Mouse (Mus musculus): Measurements from ENCODE around the gene Ttll11. TPM values are rescaled to one million over a fixed set of nuclear protein-coding genes. Genes with fewer than 3 reads are reported as not detected.

Ttll11 gene
- polyA plus RNA-seq, 1 experiment, result 0.01 TPM

GRCm38 (mm10) chr2:35879887-35880286 is 99.8 kb downstream of the Ttll11 start:
- H3K27me3 ChIP-seq (ENCODE audit: control insufficient read depth), result no peaks in the 10 kb centered on the region
- no peaks in the 10 kb centered on the region for H3K9me3 ChIP-seq (ENCODE audit: control insufficient read depth, low read length)
- no peak overlapping the region for H3K4me3 ChIP-seq (replicated peaks)
- no peaks in the 10 kb centered on the region for H3K4me1 ChIP-seq (ENCODE audit: control insufficient read depth)
- TF ChIP-seq GATA1 (IDR thresholded peaks at IDR 0.05; ENCODE audit: low read length) (no peak), TAL1 (IDR thresholded peaks at IDR 0.05; ENCODE audit: low read length) (no peak)
- H3K36me3 ChIP-seq (ENCODE audit: control insufficient read depth), result no peaks in the 10 kb centered on the region

GRCm38 (mm10) chr2:35878506-35878905 is 101.2 kb downstream of the Ttll11 start:
- Histone ChIP-seq H3K9me3 (ENCODE audit: control insufficient read depth, low read length) (no peaks in the 10 kb centered on the region), H3K27me3 (ENCODE audit: control insufficient read depth) (no peaks in the 10 kb centered on the region), H3K4me3 (replicated peaks) (no peak overlapping the region), H3K36me3 (ENCODE audit: control insufficient read depth) (no peaks in the 10 kb centered on the region), H3K4me1 (ENCODE audit: control insufficient read depth) (no peaks in the 10 kb centered on the region)
- TF ChIP-seq TAL1 (IDR thresholded peaks at IDR 0.05; ENCODE audit: low read length) (no peak), GATA1 (IDR thresholded peaks at IDR 0.05; ENCODE audit: low read length) (no peak)

DNA sequence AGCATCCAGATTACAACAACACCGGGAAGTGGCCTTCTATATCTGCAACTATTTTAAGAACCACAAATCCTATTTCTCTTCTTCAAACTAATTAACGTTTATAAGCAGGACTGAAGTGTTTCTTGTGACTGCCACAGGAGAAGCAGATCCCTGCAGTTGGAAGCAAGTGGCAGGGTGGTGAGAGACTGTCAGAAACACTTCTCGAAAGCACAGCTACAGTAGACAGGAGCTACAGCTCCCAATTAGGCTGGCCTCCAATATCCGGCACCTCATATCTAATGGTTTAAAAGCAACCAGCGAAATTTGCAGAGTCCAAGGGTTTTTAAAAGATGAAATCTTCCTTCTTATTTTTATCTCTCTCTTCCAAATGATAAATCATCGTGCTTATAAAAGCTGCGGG is 104.1 kb downstream of the Ttll11 start:
- Histone ChIP-seq H3K27me3 (ENCODE audit: control insufficient read depth) (no peaks in the 10 kb centered on the region), H3K9me3 (ENCODE audit: control insufficient read depth, low read length) (no peaks in the 10 kb centered on the region), H3K4me3 (replicated peaks) (no peak overlapping the region), H3K36me3 (ENCODE audit: control insufficient read depth) (no peaks in the 10 kb centered on the region), H3K4me1 (ENCODE audit: control insufficient read depth) (no peaks in the 10 kb centered on the region)
- TF ChIP-seq TAL1 (IDR thresholded peaks at IDR 0.05; ENCODE audit: low read length) (no peak), GATA1 (IDR thresholded peaks at IDR 0.05; ENCODE audit: low read length) (no peak)

- no peaks in the 10 kb centered on the region for H3K27me3 ChIP-seq (ENCODE audit: control insufficient read depth)
- TF ChIP-seq GATA1 (IDR thresholded peaks at IDR 0.05; ENCODE audit: low read length), result no peak
- no peak for TF ChIP-seq TAL1 (IDR thresholded peaks at IDR 0.05; ENCODE audit: low read length)
- H3K4me1 ChIP-seq (ENCODE audit: control insufficient read depth), result no peaks in the 10 kb centered on the region
- no peaks in the 10 kb centered on the region for H3K36me3 ChIP-seq (ENCODE audit: control insufficient read depth)
- H3K4me3 ChIP-seq (replicated peaks), result no peak overlapping the region
- no peaks in the 10 kb centered on the region for H3K9me3 ChIP-seq (ENCODE audit: control insufficient read depth, low read length)
Measured at GRCm38 (mm10) chr2:35874421-35874820, 105.3 kb downstream of the Ttll11 start.

DNA sequence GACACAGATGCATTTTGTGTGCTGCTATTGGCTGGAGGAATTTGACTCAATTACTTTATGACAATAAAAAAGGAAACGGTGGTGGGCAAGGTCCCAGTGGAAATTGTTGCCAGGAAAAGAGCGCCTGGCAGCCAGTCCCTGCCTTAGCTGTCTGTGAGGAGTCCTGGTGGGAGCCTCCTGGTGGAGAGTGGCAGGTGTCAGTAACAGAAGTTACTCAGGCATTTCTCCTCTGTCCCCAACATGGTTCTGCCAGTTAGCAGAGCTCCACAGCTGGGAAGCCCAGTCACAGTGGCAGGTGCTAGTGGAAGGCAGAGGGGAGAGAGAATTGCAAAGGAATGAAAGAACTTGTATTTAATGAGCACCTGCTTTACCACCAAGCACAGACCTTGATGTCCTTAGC is 110.5 kb downstream of the Ttll11 start:
- H3K9me3 ChIP-seq (ENCODE audit: control insufficient read depth, low read length), result no peaks in the 10 kb centered on the region
- no peaks in the 10 kb centered on the region for H3K36me3 ChIP-seq (ENCODE audit: control insufficient read depth)
- no peaks in the 10 kb centered on the region for H3K4me1 ChIP-seq (ENCODE audit: control insufficient read depth)
- TF ChIP-seq GATA1 (IDR thresholded peaks at IDR 0.05; ENCODE audit: low read length), result no peak
- no peak for TF ChIP-seq TAL1 (IDR thresholded peaks at IDR 0.05; ENCODE audit: low read length)
- no peaks in the 10 kb centered on the region for H3K27me3 ChIP-seq (ENCODE audit: control insufficient read depth)
- no peak overlapping the region for H3K4me3 ChIP-seq (replicated peaks)

- Histone ChIP-seq H3K4me3 (replicated peaks) (no peak overlapping the region), H3K9me3 (ENCODE audit: control insufficient read depth, low read length) (no peaks in the 10 kb centered on the region), H3K4me1 (ENCODE audit: control insufficient read depth) (no peaks in the 10 kb centered on the region), H3K27me3 (ENCODE audit: control insufficient read depth) (no peaks in the 10 kb centered on the region), H3K36me3 (ENCODE audit: control insufficient read depth) (no peaks in the 10 kb centered on the region)
- TF ChIP-seq TAL1 (IDR thresholded peaks at IDR 0.05; ENCODE audit: low read length) (no peak), GATA1 (IDR thresholded peaks at IDR 0.05; ENCODE audit: low read length) (no peak)
Measured at GRCm38 (mm10) chr2:35863284-35863683, 116.4 kb downstream of the Ttll11 start.

DNA sequence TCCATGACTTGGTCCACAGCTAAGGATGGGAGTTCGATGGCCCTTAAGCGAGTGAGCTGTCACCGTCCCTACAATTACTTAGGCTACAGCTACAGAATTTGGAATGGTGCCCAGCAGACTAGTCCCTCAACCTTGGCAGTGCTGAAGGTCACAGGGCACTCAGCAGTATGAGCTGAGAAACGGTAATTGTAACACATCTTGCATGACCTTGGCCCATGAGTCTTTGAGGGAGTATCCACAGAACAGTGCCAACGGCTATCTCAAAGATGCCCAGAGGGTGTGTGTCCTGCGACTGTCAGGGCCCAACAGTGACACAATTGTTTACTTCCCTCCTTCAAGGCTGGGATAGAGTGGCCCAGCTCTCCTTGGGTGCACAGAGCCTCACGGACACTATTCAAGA is 118.5 kb downstream of the Ttll11 start:
- Histone ChIP-seq H3K4me1 (ENCODE audit: control insufficient read depth) (no peaks in the 10 kb centered on the region), H3K27me3 (ENCODE audit: control insufficient read depth) (no peaks in the 10 kb centered on the region), H3K9me3 (ENCODE audit: control insufficient read depth, low read length) (no peaks in the 10 kb centered on the region), H3K36me3 (ENCODE audit: control insufficient read depth) (no peaks in the 10 kb centered on the region), H3K4me3 (replicated peaks) (no peak overlapping the region)
- no peak for TF ChIP-seq TAL1 (IDR thresholded peaks at IDR 0.05; ENCODE audit: low read length)

GRCm38 (mm10) chr2:35860394-35860744 is 119.3 kb downstream of the Ttll11 start:
- TF ChIP-seq TAL1 (IDR thresholded peaks at IDR 0.05; ENCODE audit: low read length) (no peak), GATA1 (IDR thresholded peaks at IDR 0.05; ENCODE audit: low read length) (no peak)

DNA sequence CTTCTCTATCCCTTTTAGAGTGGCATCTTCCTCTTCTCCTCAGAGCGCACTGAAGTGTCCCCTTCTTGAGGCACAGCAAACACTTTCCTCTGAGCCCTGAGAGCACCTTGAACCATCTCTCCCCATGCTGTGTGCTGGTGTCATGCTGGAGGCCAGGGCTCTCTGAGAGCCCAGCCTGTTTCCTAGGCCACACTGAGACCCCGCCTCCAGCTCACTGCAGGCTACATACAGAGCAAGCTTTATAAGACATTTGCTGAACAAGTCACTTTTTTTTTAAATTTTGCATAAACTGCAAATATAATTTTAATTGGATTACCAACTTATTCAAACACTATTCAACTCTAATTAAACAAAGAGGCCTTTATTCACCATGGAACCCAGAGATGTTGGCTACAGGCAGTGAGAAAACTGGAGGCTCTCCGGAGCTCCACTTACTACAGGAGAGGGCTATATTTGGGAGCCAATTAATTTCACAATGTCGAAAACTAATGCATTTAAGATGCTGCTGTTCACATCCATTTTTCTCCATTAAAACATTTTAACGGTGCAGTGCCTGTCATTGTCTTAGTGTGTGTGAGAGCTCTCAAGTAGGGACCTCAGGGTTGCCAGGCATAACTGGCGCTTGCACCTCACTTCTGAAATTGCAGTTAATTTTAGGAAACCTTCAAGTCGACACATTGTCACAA is 119.9 kb downstream of the Ttll11 start:
- H3K27me3 ChIP-seq (ENCODE audit: control insufficient read depth), result no peaks in the 10 kb centered on the region
- no peaks in the 10 kb centered on the region for H3K9me3 ChIP-seq (ENCODE audit: control insufficient read depth, low read length)
- TF ChIP-seq GATA1 (IDR thresholded peaks at IDR 0.05; ENCODE audit: low read length) (no peak), TAL1 (IDR thresholded peaks at IDR 0.05; ENCODE audit: low read length) (no peak)
- no peaks in the 10 kb centered on the region for H3K4me1 ChIP-seq (ENCODE audit: control insufficient read depth)
- no peaks in the 10 kb centered on the region for H3K36me3 ChIP-seq (ENCODE audit: control insufficient read depth)
- no peak overlapping the region for H3K4me3 ChIP-seq (replicated peaks)

More at GRCm38 (mm10) chr2:35860394-35860744, 119.3 kb downstream of the Ttll11 start:
- no peak overlapping the region for H3K4me3 ChIP-seq (replicated peaks)
- H3K36me3 ChIP-seq (ENCODE audit: control insufficient read depth), result no peaks in the 10 kb centered on the region
- H3K27me3 ChIP-seq (ENCODE audit: control insufficient read depth), result no peaks in the 10 kb centered on the region
- H3K9me3 ChIP-seq (ENCODE audit: control insufficient read depth, low read length), result no peaks in the 10 kb centered on the region
- no peaks in the 10 kb centered on the region for H3K4me1 ChIP-seq (ENCODE audit: control insufficient read depth)

GRCm38 (mm10) chr2:35858281-35858680 is 121.4 kb downstream of the Ttll11 start:
- Histone ChIP-seq H3K9me3 (ENCODE audit: control insufficient read depth, low read length) (no peaks in the 10 kb centered on the region), H3K4me1 (ENCODE audit: control insufficient read depth) (no peaks in the 10 kb centered on the region), H3K4me3 (replicated peaks) (no peak overlapping the region), H3K36me3 (ENCODE audit: control insufficient read depth) (no peaks in the 10 kb centered on the region), H3K27me3 (ENCODE audit: control insufficient read depth) (no peaks in the 10 kb centered on the region)
- no peak for TF ChIP-seq GATA1 (IDR thresholded peaks at IDR 0.05; ENCODE audit: low read length)
- no peak for TF ChIP-seq TAL1 (IDR thresholded peaks at IDR 0.05; ENCODE audit: low read length)
